Mouse (Mus musculus) embryonic facial prominence, embryonic 12.5 days (tissue): ENCODE measurements around the gene Erlin1. TPM values are rescaled to one million over a fixed set of nuclear protein-coding genes. Genes with fewer than 3 reads are reported as not detected.

Source experiments
- ATAC-seq: fragments of 200-750 bp; cut with Nextera tagmentation; 2 replicates; pipeline ENCODE4 v1.8.0; 2017; ENCODE audit not compliant: insufficient number of reproducible peaks, insufficient read depth, low FRiP score, low TSS enrichment
- H3K27ac ChIP-seq: fragments of 300-500 bp; sonication (generic); 2 replicates; pipeline ENCODE4 v1.5.1; 2016; ENCODE audit warnings: mild to moderate bottlenecking
- H3K27me3 ChIP-seq: fragments of 300-500 bp; sonication (generic); 2 replicates; pipeline ENCODE4 v1.6.1; 2016; ENCODE audit warnings: mild to moderate bottlenecking, moderate library complexity
- H3K36me3 ChIP-seq: fragments of 300-500 bp; sonication (generic); 2 replicates; pipeline ENCODE4 v1.6.1; 2016; ENCODE audit warnings: mild to moderate bottlenecking
- H3K4me1 ChIP-seq: fragments of 300-500 bp; sonication (generic); 2 replicates; pipeline ENCODE4 v1.6.1; 2016
- H3K4me2 ChIP-seq: fragments of 300-500 bp; sonication (generic); replicated peaks from 2 replicates; pipeline ENCODE4 v1.6.1; 2016; ENCODE audit warnings: mild to moderate bottlenecking, moderate library complexity
- H3K4me3 ChIP-seq: fragments of 300-500 bp; sonication (generic); 2 replicates; pipeline ENCODE4 v1.5.1; 2016; ENCODE audit warnings: mild to moderate bottlenecking
- H3K9ac ChIP-seq: fragments of 300-500 bp; sonication (generic); 2 replicates; pipeline ENCODE4 v1.6.1; 2016; ENCODE audit warnings: mild to moderate bottlenecking, moderate library complexity
- H3K9me3 ChIP-seq: fragments of 300-500 bp; sonication (generic); 2 replicates; pipeline ENCODE4 v1.6.1; 2016; ENCODE audit warnings: mild to moderate bottlenecking, moderate library complexity
- WGBS: fragments of 180-500 bp; shearing (Covaris S2); methylation state at CpG from one replicate; pipeline ENCODE4 v1.1.7; 2016; 5-methylcytosine and 5-hydroxymethylcytosine counted together
- polyA plus RNA-seq: library from polyadenylated mRNA; unstranded; fragments of >200 nt; fragmentation: Nextera tagmentation; extraction: Ambion mirVana; gene quantifications from 2 replicates; pipeline ENCODE4 v1.2.1, GENCODE M21; 2016

The Erlin1 gene
- polyA plus RNA-seq, 1 experiment from 2014 or later = 32.4 TPM

DNA sequence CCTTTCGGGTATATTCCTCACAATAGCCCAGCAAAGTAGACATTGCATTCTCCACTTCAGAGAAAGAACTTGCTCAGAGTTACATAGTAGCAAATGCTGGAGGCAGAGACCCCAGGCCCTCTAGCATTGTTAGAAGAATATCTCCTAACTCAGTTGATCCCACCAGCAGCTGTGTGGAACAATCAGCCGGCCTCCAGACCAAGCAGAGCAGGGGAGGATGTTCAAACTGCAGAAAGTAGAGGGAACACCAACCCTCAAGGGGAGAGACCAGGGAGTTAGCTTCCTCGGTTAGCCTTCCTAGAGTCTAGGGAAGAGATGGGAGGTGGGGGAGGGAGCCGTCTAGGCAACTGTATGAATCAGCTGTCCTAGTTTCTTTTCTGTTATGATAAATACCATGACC, 77.1 kb downstream of the Erlin1 start:
- Histone ChIP-seq H3K4me3 (no peak overlapping the region), H3K36me3 (no peaks in the 10 kb centered on the region), H3K27ac (no peak overlapping the region), H3K4me2 (no peak overlapping the region), H3K4me1 (no peaks in the 10 kb centered on the region), H3K9ac (no peak overlapping the region), H3K9me3 (no peaks in the 10 kb centered on the region), H3K27me3 (no peaks in the 10 kb centered on the region)
- 66% methylated on average over 4 of the region's 4 CpGs for WGBS
- ATAC-seq = no peak

DNA sequence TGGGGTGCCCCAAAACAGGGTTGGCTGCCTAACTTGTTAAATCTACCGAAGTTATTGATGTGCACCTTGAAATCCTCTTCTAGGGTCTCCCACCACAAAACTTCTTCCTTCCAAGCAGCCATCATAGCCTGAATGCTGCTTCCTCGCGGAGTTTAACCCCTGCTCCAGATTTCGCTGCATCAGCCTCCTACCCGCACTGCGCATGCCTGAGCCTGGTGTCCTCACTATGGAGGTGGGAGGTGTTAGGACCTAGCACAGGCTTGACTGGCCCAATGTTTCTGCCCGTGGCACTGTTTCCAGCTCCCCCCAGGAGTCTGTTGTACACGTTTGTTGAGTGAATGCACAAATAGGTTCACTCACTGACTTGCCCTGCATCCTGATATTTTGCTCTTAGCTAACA, 79.2 kb downstream of the Erlin1 start:
- Histone ChIP-seq H3K9ac (no peak overlapping the region), H3K4me1 (peaks cover 5% of the 10 kb centered on the region; the same call in 1 of the 2 replicates), H3K27me3 (peaks cover 14% of the 10 kb centered on the region), H3K36me3 (no peaks in the 10 kb centered on the region), H3K4me2 (no peak overlapping the region), H3K27ac (no peak overlapping the region), H3K4me3 (no peak overlapping the region), H3K9me3 (no peaks in the 10 kb centered on the region)
- ATAC-seq = no peak
- WGBS = 83% methylated on average over 8 of the region's 8 CpGs

DNA sequence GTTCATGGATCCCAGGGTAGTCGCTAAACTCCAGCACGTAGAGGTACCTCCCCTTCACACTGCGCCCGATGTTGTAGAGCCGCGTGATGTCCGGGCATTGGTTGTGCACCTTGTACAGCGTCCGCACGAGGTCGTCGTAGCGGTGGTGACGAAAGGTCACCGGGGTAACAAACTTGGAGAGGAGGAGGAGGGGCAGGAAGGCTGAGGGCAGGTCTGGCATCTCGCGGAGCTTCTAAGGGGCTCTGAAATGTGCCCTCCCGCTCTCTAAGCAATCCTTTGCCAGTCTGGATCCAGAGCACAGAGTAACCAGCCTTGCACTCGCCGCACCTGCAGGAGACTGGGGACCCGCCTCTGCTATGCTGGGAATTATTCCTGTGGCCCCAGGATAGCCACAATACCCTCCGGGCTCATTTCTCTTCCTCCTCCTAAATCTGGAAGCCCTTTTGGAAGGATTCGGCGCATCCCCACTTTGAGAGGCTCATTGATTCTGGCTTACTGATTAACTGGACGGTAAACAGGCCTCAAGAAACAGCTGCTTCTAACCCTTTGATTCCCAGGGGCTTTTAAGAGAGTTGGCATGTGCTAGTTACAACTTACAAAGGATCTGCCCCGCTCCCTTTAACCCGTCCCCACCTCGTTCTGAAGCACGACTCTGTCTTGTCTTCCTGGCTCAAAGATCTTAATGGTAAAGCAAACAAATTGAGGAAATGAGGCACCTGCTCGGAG, 83.4 kb downstream of the Erlin1 start, which contains the start of gene Cpn1:
TSS of gene Cpn1 (minus strand) at position 488 of the 726 bp plus-strand sequence.
- 14% methylated on average over 30 of the region's 30 CpGs for WGBS
- H3K4me1 ChIP-seq = peaks cover 5% of the 10 kb centered on the region; the same call in 1 of the 2 replicates
- no peaks in the 10 kb centered on the region for H3K36me3 ChIP-seq
- H3K27me3 ChIP-seq = peaks cover 14% of the 10 kb centered on the region
- H3K4me2 ChIP-seq = peak within 1 kb of the TSS; percentile 31
- H3K9ac ChIP-seq = no peak within 1 kb of the TSS
- ATAC-seq = no peak
- no peak within 1 kb of the TSS for H3K27ac ChIP-seq
- no peaks in the 10 kb centered on the region for H3K9me3 ChIP-seq
- H3K4me3 ChIP-seq = 0 out of 2 replicates have a peak within 1 kb of the TSS, but pooled peaks have one; percentile 6

Other genes starting within 250 kb of the Erlin1 start
- 20.5 and 22.9 TPM in 2 replicates for gene Dnmbp, start 129.6 kb downstream of the Erlin1 start, polyA plus RNA-seq
- gene Cpn1, start 83.2 kb downstream of the Erlin1 start, polyA plus RNA-seq = not detected in 2 replicates
- not detected in 2 replicates for gene Cyp2c23, start 40.6 kb downstream of the Erlin1 start, polyA plus RNA-seq
- 53.5 and 54.2 TPM in 2 replicates for gene Chuk, start 37.7 kb upstream of the Erlin1 start, polyA plus RNA-seq
- 42.1 and 42.6 TPM in 2 replicates for gene Cwf19l1, start 66.1 kb upstream of the Erlin1 start, polyA plus RNA-seq
- 95.5 and 96.2 TPM in 2 replicates for gene Bloc1s2, start 76.7 kb upstream of the Erlin1 start, polyA plus RNA-seq
- 0.09 TPM in 1 of 2 replicates, not detected in the other for gene Pkd2l1, start 122.7 kb upstream of the Erlin1 start, polyA plus RNA-seq
- gene Scd3, start 133.5 kb upstream of the Erlin1 start, polyA plus RNA-seq = 0.35 and 0.36 TPM in 2 replicates
- 294 and 311 TPM in 2 replicates for gene Scd2, start 223.9 kb upstream of the Erlin1 start, polyA plus RNA-seq